Mouse (Mus musculus): ENCODE measurements around the gene Phf10.
A peak's percentile ranks its signal among the peaks of the same experiment; 100 is the strongest.
"Not testable (repeated sequence)": the region's sequence is repeated elsewhere in the genome, so short reads cannot be mapped to it uniquely, and the experiment has no call there.

Phf10 gene

DNA sequence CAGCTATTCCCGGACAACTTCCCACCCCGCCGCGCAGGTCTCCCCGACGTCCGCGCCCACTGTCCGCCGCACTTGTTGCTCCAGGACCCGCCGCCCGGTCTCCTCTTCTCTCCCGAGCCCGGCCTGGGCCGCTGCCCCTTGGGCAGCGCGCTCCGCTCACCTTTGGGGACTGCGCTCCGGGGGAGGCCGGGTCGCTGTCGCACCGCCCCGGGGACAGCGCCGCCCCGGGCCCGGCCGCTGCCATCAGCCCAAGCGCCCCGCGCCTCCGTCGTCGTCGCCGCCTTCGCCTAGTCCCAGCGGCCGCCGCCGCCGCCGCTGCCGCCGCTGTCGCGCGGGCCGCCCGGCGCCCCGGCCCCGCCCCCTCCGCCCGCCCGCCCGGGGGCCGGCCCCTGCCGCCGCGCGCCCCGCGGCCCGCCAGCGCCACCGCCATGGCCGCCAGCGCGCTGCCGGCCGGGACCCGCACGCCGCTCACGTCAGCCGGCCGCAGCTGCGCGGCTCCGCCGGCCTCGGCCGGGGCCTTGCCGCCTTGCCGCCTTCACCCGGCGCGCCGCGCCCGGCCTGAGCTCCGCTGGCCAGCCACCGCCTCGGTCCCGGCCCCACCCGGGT is at the start of gene Phf10:
Gene Phf10 (minus strand): TSS at position 323 of the 606 bp plus-strand sequence.
- peak; percentile 65 for DNase-seq

DNA sequence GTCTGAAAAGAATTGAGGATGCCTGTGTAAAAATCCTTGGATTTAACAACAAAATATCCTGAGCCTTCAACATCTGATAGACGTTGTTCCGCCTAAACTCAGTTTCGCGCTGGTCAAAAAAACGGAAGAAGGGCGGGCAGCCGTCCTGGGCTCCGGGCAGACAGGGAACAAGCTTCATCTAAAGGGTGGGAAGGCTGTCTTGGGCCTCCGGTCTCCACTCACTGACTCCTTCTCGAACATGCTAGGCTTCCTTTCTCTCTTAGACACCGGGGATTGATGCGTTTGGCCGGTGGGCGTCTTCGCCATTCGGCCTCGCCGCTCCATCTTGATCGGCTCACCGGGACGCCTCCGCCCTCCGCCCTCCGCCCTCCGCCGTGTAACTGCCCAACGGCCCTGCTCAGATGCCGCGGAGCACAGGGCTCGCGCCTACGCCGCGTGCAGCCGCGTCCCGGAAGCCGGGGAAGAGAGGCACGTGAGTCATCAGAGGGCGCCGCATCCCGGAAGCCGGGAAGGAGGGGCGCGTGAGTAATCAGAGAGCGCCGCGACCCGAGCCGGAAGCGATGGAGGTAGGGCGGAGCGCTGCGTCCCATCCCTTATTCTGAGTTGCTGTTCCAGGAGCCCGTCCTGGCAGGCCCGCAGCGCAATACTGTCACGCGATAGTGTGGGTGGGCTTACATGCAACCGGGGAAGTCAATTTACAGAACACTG is 48.8 kb upstream of the Phf10 start, which contains the start of gene Gm3435:
Gene Gm3435 (plus strand): TSS at position 471 of the 708 bp plus-strand sequence.
- DNase-seq = not testable (repeated sequence)

DNA sequence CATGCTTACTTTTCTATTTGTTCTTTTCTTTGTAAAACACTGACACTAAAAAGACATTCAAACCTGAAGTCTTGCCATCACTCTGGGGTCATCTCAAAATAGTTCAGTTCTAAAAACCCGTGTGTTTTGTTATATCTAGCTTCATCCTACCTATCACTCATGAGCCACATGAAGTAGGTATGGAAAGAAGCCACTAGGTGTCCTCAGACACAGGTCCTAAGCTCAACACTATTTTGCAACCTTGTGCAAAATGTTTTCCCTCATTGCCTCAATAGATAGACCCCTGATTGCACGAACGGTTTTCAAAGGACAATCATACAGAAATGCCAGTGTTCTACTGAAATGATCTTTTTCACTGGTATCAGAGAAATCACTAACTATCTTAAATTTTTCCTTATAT is 48.0 kb upstream of the Phf10 start:
- not testable (repeated sequence) for DNase-seq

DNA sequence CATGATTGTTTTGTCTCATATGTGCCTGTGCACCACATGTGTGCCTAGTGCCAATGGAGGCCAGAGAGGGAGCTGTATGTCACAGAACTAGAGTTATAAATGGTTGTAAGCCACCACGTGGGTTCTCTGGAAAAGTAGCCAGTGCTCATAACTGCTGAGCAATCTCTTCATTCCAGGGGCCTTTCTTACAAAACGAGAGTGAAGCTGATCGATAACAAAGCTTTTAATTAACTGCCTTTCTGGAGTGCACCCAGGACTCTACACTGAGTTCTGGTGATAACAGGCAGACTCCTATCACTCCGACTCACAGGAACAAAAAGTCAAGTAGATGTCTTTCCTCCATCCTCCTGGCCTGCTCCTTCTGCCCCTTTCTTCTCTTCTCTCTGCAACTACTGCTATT is 39.0 kb upstream of the Phf10 start:
- not testable (repeated sequence) for DNase-seq

DNA sequence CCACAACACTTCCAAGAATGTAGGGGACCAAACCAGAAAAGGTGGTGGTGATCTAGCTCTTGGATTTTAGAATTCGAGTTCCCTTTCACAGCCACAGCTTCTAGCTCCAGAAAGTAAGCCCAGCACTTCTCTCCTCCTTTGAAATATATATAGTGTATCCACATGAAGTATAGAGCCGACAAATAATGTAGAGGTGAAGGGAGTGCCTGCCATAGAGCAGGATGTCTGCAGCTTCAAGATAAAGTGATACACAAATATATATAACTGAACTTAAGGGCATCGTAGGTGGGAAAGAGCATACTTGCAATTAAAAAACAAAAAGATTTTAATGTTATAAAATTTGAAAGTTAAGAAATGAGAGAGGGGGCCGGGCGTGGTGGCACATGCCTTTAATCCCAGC is 33.1 kb upstream of the Phf10 start:
- DNase-seq = not testable (repeated sequence)

DNA sequence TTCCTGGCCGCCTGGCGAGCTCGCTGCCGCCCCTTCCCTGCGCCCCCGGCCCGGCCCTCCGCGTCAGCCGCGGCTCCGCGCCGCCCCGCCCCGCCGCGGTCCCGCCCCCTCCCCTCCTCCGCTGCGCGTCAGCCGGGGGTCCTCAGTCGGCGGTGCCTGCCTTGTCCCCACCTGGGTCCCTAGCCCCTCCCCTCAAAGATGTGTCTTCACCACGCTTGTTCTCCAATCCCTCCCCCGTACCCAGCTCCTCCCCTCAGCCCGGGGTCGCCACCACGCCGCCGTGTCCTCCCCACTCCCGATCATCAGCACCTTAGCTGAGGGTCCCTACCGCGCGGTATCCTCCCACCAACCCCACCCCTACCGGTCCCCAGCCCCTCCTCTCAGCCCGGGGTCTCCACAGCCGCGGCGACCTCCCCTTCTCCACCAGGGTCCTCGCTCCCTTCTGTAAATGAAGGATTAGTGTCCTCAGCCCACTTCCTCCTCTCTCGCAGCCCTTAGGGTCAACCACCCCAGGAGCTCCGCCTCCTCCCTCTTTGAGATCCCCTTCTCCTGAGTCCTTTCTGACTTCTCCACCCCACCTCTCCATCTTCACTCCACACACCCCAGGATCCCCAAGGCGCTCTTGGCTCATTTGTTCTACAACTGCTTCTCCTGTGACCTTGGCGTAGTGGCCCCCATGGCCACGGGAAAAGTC is 32.2 kb upstream of the Phf10 start:
- DNase-seq = not testable (repeated sequence)

DNA sequence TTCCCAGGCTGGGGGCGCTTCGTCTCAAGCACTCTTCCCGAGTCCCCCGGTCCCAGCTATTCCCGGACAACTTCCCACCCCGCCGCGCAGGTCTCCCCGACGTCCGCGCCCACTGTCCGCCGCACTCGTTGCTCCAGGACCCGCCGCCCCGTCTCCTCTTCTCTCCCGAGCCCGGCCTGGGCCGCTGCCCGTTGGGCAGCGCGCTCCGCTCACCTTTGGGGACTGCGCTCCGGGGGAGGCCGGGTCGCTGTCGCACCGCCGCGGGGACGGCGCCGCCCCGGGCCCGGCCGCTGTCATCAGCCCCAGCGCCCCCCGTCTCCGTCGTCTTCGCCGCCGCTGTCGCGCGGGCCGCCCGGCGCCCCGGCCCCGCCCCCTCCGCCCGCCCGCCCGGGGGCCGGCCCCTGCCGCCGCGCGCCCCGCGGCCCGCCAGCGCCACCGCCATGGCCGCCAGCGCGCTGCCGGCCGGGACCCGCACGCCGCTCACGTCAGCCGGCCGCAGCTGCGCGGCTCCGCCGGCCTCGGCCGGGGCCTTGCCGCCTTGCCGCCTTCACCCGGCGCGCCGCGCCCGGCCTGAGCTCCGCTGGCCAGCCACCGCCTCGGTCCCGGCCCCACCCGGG is 31.6 kb upstream of the Phf10 start:
- not testable (repeated sequence) for DNase-seq

DNA sequence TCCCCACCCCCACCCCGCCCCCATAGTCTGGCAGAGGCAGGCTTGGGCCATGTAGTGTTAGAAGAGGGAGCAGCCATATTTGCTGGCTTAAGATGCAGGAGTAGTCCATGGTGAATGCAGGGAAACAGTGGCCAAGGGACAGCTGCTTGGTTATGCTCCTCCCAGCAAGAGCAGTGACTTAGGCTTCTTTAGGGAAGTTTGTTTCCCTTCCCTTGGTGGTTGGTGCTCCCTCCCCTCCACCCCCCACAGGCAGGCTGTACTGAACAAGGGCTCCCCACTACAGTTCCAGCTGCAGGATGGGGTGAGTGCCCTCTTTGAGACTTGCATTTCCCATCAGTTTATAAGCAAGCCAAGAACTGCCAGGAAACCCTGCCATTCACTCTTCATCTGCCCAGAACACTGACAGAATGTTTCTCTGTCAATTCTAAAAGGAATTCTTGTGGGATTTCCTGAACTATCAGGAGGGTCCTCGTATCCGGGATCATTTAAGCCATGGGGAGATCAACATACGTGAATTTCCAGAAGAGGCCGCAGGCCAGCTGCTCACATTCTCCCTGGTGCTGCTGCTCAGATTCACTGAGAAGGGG is 29.1 kb upstream of the Phf10 start:
- DNase-seq = not testable (repeated sequence)

DNA sequence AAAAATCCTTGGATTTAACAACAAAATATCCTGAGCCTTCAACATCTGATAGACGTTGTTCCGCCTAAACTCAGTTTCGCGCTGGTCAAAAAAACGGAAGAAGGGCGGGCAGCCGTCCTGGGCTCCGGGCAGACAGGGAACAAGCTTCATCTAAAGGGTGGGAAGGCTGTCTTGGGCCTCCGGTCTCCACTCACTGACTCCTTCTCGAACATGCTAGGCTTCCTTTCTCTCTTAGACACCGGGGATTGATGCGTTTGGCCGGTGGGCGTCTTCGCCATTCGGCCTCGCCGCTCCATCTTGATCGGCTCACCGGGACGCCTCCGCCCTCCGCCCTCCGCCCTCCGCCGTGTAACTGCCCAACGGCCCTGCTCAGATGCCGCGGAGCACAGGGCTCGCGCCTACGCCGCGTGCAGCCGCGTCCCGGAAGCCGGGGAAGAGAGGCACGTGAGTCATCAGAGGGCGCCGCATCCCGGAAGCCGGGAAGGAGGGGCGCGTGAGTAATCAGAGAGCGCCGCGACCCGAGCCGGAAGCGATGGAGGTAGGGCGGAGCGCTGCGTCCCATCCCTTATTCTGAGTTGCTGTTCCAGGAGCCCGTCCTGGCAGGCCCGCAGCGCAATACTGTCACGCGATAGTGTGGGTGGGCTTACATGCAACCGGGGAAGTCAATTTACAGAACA is 17.4 kb upstream of the Phf10 start, which contains the start of the genes 9030025P20Rik and Gm3417:
Gene 9030025P20Rik (plus strand): TSS at position 107 of the 677 bp plus-strand sequence.
Gene Gm3417 (minus strand): TSS at position 429 of the 677 bp plus-strand sequence.
- DNase-seq = not testable (repeated sequence)

DNA sequence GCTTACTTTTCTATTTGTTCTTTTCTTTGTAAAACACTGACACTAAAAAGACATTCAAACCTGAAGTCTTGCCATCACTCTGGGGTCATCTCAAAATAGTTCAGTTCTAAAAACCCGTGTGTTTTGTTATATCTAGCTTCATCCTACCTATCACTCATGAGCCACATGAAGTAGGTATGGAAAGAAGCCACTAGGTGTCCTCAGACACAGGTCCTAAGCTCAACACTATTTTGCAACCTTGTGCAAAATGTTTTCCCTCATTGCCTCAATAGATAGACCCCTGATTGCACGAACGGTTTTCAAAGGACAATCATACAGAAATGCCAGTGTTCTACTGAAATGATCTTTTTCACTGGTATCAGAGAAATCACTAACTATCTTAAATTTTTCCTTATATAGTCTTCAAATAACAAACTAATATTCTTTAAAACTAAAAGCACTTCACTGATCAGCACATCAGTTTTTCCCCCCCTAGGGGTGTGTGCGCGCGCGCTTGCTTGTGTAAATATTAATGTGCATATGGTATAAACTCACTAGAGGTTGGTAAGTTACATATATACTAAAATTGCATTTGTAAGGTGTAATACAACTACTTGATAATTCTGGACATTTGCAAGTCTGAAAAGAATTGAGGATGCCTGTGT is 16.8 kb upstream of the Phf10 start:
- DNase-seq = peak; percentile 9

DNA sequence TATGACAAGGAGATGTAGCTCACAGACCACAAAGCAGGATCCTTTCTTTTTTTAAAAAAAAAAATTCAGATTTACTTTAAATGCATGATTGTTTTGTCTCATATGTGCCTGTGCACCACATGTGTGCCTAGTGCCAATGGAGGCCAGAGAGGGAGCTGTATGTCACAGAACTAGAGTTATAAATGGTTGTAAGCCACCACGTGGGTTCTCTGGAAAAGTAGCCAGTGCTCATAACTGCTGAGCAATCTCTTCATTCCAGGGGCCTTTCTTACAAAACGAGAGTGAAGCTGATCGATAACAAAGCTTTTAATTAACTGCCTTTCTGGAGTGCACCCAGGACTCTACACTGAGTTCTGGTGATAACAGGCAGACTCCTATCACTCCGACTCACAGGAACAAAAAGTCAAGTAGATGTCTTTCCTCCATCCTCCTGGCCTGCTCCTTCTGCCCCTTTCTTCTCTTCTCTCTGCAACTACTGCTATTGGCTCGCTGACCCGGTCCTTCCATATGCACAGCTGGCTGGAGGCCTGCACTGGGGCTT is 7.4 kb upstream of the Phf10 start:
- not testable (repeated sequence) for DNase-seq

DNA sequence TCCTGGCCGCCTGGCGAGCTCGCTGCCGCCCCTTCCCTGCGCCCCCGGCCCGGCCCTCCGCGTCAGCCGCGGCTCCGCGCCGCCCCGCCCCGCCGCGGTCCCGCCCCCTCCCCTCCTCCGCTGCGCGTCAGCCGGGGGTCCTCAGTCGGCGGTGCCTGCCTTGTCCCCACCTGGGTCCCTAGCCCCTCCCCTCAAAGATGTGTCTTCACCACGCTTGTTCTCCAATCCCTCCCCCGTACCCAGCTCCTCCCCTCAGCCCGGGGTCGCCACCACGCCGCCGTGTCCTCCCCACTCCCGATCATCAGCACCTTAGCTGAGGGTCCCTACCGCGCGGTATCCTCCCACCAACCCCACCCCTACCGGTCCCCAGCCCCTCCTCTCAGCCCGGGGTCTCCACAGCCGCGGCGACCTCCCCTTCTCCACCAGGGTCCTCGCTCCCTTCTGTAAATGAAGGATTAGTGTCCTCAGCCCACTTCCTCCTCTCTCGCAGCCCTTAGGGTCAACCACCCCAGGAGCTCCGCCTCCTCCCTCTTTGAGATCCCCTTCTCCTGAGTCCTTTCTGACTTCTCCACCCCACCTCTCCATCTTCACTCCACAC is 583 bp upstream of the Phf10 start:
- DNase-seq = not testable (repeated sequence)

DNA sequence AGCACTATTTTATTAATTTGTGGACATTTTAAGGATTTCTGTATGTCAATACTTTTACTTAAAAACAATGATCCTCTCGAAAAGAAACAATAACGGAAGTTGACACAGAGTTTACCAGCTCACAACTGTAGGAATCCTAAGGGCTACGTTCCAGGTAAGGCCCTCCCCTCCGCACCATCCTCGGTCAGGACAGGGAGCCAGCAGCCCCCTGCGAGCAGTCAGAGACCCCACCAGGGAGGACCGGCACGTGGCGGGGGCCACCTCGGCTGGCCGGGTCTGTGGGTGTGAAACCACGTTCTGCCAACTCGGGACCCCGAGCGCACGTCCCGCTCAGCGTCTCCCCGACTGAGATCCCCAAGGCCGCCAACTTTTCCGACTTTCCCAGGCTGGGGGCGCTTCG is 553 bp downstream of the Phf10 start:
- peak; percentile 60 for DNase-seq

DNA sequence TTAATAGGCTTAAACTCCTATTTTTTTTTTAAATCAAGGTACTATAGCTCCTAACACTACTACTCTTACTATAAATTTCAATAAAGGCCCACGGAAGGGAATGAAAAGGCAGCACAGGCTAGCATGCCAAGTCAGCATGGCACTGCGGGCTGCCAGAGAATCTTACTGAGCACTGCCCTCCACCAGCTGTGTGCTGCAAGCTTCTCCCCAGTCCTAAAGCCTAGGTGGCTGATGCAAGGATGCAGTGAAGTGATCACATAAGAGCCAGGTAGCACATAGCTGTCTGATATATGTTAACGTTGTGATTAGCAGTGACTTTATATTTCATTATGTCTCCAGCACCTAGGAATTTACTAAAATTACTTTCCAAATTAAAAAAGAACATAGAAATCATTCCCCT is 1.1 kb downstream of the Phf10 start:
- DNase-seq = peak; percentile 40

DNA sequence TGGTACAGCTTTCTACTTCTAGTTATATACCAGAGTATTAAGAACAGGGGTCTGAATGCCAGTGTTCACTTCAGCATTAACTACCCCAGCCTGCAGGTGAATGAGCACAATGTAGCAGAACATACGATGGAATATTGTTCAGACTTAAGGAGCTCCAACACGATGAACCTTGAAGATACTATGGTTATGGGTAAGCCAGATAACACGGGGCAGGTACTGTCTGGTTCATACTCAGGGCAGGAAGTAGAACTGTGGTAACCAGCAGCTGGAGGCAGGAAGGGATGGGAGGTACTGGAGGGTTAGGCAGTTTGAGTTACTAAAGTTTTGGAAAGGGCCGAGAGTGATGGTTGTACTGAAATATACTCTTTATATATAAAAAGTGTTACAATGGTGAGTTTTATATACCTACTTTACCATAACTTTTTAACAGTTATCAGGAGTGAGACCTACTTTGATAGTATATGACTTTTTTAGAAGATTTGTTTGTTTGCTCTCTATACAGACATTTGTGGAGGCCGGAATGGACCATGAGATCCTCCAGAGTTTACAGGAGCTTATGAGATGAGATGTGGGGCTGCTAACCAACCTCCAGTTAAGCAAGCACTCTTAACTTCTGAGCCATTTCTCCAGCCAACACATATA is 2.3 kb downstream of the Phf10 start:
- peak; percentile 30 for DNase-seq

DNA sequence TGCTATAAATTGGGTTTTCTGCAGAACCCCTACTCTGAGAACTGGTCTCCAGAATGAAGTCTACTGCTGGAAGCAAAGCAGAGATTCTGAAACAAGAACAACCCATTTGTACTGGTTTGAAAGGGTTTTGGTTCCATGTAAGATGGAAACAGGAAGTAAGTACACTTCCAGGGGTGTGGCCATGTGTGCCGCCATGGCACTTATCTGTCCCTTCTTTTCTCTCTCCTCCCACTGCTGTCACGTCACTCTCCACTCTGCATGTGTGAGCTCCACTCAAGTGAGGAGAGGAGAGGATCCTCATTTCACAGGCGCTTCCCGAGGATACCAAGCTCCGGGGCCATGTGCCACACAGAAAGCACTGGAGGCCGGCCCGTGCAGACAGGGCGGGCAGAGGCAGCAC is 7.6 kb downstream of the Phf10 start:
- DNase-seq = no peak

DNA sequence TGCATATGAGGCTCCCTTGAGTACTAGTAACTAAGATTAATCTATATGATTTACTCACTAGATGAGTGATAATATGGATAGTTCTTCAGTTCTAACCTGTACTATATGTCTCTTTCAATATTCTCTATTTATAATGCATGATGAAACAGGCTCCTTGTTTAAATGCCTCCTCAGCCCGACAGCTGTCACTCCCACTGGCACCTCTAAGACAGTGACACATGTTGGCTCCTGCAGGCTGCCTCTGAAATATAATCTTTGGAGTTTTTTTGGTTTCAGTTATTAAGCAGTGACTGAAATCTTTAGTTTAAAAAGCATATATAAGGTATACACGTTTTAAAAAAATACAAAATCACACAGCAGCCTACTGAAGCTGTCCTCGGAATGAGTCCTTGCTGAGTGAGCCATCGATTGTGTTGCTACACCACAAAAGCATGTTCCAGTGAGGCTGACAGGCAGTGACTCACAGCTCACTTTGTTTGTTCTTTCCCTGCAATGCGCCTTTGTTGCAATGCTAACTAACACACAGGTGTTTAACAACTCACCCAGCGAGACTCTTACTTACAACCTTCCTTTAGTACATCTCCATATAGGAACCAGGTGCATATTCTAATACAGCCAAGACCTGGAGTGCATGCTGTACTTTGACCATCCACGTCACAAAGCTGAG is 11.8 kb downstream of the Phf10 start:
- no peak for DNase-seq

DNA sequence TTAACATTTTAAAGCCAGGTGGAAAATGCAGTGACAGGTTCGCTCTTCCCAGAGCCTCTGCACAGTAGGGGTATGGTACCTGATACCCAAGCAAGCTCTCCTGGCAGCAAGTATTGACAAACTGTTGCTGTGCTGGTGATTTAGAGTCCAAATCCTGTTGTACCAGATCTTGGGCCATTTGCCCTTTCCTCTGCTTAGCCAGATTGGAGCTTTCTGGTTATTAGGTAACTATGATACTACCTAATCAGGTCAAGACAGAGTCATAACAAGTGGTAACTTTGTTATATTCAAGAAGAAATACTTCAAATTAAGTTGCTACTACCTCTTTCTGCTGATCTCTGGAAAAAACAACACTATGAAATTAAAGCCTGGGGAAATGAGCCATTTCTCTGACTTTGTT is 16.5 kb downstream of the Phf10 start:
- no peak for DNase-seq

DNA sequence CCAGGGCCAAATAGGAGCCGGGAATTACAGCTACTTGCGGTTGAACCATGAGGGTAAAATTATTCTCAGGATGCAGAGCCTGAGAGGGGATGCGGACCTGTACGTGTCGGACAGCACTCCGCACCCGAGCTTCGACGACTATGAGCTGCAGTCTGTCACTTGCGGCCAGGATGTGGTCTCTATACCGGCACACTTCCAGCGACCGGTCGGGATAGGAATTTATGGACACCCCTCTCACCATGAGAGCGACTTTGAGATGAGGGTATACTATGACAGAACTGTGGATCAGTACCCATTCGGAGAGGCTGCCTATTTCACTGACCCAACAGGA is 17.4 kb downstream of the Phf10 start:
- DNase-seq = no peak
